Mouse (Mus musculus) heart, adult 8-10 months (tissue): ENCODE results near the gene Aars. TPM values are rescaled to one million over a fixed set of nuclear protein-coding genes. Genes with fewer than 3 reads are reported as not detected.
"Not testable (repeated sequence)": the region's sequence is repeated elsewhere in the genome, so short reads cannot be mapped to it uniquely, and the experiment has no call there.

Source experiments
- DNase-seq: peaks from one replicate; pipeline ENCODE4 v3.0.0; 2022; ENCODE audit warnings: low spot score
- total RNA-seq, 4 experiments: library from RNA; stranded (reverse); gene quantifications; 2 replicates each; pipeline ENCODE4 v1.2.4; 2022

The Aars gene
- total RNA-seq, 4 experiments from 2014 or later = 32.2 to 33.5 (median 33.0) TPM

DNA sequence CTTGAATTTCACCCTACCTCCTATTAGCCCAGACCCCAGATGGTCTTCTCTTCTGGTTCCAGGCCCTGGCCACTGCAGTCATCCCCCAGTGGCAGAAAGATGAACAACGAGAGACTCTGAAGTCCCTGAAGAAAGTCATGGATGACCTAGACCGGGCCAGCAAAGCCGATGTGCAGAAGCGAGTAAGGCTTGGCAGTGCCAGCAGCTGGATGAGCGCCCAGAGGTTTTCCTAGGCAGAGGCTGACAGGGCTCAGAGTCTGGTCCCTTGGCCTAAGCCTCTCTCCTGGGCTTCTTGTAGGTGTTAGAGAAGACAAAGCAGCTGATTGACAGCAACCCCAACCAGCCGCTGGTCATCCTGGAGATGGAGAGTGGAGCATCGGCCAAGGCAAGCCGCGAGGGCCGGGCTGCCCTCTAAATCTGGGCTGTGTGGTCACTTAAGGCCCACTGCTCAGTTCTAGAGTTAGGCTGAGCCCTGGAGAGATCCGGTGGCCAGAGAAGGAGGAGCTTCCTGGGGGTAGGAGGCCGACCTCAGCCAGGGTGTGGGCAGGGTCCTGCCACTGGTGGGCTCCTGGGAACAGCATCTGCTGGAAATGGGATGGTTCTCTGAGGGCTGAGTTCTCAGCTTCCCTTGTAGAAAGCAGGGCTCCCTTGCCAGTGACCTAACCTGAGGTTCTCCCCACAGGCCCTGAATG, 21.0 kb downstream of the Aars start:
- DNase-seq = no peak

DNA sequence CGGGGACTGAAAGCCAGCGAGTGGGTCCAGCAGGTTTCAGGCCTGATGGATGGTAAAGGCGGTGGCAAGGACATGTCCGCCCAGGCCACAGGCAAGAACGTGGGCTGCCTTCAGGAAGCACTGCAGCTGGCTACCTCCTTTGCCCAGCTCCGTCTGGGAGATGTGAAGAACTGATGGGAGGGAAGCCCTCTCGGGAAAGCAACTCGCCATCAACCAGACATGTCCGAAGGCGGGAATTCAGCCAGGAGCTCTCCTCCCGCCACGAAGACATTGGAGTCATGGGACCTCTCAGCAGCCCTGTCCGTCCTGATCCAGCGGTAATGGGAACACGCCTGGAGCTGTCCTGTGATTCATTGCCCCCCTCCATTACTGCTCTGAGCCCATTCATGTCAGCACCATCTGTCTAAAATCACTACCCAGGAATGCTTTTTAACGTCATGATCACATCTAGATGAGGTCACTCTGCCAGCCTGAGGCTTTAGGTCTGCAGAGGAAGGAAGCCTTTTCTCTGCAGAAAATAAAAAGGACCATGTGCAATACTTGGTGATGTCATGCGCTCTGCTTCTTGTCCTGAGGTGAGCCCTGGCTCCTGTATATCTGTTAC, 22.2 kb downstream of the Aars start:
- no peak for DNase-seq

GRCm38 (mm10) chr8:111055661-111056060, 22.7 kb downstream of the Aars start:
- DNase-seq = no peak

GRCm38 (mm10) chr8:111056158-111056663, 23.3 kb downstream of the Aars start, which contains the start of gene Exosc6:
Exosc6 (plus strand) TSS chr8:111056339.
- peak; percentile 87 for DNase-seq

GRCm38 (mm10) chr8:111056691-111057293, 23.8 kb downstream of the Aars start:
- DNase-seq = no peak

DNA sequence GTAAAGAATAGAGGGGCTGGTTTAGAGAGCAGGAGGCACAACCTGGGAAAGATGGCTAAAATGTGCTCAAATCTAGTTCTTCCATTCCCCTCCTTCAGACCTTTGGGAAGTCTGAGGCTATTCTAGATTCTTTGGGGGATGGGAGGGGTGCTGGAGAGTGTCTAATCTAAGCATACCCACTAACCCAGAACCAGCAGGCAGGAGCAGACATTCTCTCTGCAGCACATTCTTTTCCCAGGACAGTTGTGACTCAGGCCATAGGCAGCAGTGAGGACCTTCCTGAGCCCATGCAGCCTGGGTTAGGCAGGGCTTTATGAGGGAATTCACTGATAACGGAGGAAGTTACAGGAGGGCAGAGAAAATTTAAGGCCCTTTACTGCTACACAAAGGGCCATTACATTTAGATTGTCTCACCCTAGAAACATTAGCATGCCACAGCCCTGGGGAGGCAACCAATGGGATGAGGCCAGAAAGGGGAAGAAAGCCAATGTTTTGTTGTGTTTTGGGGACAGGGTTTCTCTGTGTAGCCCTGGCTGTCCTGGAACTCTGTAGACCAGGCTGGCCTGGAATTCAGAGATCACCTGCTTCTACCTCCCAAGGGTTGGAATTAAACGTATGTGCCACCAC, 26.1 kb downstream of the Aars start:
- no peak for DNase-seq

GRCm38 (mm10) chr8:111061688-111062071, 28.7 kb downstream of the Aars start:
- DNase-seq = no peak

GRCm38 (mm10) chr8:111062072-111062757, 29.3 kb downstream of the Aars start:
- peak; percentile 92 for DNase-seq

DNA sequence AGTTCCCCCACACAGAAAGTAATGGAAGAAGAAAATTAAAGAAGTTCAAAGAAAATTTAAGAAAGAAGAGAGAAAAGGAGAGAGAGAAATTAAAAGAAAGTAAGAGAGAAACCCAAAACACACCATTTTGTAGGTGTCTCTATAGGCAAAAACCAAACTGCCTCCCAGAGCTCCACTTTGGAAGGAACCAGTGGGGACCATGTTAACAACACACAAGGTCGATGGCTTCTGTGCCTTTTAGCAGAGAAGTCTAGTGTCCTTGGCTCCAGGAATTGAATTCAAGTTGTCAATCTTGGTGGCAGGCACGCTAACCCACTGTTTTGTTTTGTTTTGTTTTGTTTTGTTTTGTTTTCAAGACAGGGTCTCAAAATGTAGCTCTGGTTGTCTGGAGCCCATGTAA, 29.9 kb downstream of the Aars start:
- no peak for DNase-seq

DNA sequence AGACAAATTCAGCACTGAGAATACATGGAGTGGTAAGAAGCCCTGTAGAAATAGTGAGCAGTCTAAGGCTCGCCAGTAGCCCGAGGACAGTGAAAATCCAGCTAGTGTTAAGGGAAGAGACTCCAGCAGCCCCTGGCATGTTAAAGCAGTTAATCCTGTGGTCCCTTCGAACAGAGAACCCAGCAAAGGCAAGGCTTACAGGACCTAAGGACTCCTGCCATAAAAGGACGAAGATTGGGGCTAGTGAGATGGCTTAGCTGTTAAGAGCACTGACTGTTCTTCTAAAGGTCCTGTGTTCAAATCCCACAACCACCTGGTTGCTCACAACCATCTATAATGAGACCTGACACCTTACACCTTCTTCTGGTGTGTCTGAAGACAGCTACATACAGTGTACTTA, 33.4 kb downstream of the Aars start:
- DNase-seq = no peak

DNA sequence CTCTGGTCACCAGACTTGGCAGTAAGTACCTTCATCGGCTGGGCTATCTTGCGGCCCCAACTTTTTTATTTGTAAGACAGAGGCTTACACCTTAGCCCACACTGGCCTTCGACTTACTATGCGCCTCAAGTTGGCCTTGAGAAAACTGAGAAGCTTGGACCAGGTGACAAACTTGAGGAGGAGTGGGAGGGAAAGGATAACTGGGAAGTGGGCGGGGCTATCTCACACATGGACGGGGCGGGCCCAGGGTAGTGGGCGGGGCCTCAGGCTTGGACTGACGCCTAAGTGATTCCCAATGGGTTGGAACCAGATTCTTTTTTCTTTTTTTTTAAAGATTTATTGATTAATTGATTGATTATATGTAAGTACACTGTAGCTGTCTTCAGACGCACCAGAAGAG, 34.5 kb downstream of the Aars start:
- no peak for DNase-seq

DNA sequence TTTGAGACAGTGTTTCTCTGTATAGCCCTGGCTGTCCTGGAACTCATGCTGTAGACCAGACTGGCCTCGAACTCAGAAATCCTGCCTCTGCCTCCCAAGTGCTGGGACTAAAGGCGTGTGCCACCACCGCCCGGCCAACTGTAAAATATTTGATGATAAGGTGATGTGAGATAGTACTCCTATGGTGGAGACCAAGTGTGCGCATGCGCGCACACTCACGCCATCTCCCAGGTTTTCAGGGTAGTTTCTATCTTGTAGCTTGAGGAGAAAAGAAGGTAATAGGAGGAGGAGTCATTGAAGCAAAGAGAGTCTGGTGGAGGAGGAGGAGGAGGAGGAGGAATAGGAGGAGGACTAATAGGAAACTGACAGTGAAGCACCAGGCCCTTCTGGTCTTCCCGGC, 35.7 kb downstream of the Aars start:
- DNase-seq = not testable (repeated sequence)

DNA sequence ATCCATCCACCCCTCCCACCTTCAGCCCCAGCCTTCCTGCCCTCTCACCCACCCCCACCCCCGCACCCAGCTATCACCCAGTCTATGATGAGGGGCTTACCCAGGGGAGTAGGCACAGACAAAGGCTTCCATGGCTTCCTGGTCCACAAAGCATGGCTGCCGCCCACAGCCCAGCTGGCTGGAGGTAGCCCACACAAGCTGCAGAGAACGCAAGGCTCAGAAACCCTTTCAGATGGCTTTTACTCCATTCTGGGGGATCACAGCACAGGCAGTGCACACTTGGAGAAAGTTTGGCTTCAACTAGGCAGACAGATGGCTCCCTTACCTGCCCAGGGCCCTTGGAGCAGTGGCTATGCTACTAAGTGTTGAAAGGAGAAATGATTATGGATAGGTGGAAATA, 43.0 kb downstream of the Aars start:
- no peak for DNase-seq

DNA sequence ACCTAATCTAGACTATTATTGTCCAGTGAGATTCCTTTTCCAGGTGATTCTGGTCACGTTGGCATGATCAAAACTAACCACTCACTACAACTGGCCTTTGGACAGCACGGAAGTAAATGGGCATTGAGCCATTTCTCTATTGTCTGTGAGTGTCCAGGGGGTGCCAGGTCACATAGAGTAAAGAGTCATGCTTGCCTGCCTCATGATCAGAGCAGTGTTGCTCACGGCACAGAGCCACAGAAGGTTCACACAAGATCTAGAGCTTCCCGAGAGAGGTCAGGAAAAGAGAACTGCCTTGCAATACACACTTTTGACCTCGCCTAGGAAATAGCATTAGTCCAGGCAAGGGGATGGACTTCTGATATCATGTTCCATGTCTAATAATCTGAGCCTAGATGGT, 46.5 kb downstream of the Aars start:
- DNase-seq = no peak

DNA sequence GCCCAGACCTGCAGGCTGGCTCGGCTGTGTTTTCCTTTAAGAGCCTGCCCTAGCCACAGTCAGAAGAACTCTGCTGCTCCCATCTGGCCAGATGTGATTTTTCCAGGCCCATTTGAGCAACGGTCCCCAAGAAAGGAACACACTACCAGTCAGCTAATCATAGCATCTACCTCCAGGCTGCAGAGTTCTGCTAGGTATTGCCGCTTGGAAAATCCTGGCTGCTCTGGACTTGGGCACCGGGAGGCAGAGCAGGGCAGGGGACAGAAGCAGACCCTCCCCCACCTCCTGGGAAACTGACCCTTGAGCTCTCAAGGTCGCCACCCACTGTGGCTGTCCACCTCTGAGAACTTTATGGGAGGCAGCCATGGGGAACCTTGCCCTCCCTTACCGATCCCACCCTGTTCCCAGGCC, 46.9 kb downstream of the Aars start:
- no peak for DNase-seq

- DNase-seq = no peak
Observed at GRCm38 (mm10) chr8:111081580-111082258, 48.8 kb downstream of the Aars start.

DNA sequence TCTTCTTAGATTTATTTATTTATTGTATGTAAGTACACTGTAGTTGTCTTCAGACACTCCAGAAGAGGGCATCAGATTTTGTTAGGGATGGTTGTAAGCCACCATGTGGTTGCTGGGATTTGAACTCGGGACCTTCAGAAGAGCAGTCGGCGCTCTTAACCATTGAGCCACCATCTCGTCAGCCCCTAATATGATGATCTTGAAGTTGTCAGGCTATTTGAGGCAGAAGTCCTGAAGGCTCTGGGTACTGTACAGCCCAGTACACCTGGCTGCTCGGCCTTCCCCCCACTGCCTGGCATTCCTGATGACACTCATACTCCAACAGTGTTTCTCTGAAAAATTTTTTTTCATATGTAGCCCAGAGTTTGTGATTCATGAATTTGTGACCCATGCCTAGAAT, 51.0 kb downstream of the Aars start:
- DNase-seq = not testable (repeated sequence)

- peak; percentile 32 for DNase-seq
Observed at GRCm38 (mm10) chr8:111090126-111090525, 57.2 kb downstream of the Aars start.

- DNase-seq = peak; percentile 42
Observed at GRCm38 (mm10) chr8:111091706-111092105, 58.8 kb downstream of the Aars start.

DNA sequence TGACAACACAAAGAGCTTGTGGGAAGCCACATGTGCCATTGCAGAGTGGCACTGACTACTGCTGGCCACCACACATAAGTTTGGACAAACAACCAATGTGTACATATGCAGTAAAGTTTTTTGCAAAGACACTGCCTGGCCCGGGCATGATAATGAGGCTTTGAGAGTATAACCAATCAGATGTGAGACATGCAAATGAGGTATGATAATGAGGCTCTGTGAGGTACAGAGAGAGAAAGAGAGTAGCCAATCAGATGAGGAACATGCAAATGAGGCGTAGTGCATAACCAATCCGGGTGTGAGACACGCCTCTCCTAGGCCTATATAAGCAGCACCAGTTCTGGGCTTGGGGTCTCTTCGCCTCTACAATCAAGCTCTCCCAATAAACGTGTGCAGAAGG, 59.4 kb downstream of the Aars start, which contains the start of gene Clec18a:
Clec18a (minus strand) TSS at position 101 of the 400 bp plus-strand sequence.
- not testable (repeated sequence) for DNase-seq
